Mouse (Mus musculus): ENCODE data around the gene Col5a3.

The Col5a3 gene

GRCm38 (mm10) chr9:20747682-20748081, 67.2 kb downstream of the Col5a3 start:
- DNase-seq (ENCODE audit: low spot score): no peak

- no peak for DNase-seq (ENCODE audit: low spot score)
Observed at GRCm38 (mm10) chr9:20746017-20746660, 68.7 kb downstream of the Col5a3 start, which contains the start of gene Olfm2. Gene Olfm2 (minus strand): TSS chr9:20746349.

- DNase-seq (ENCODE audit: low spot score): no peak
Observed at GRCm38 (mm10) chr9:20745129-20745966, 69.5 kb downstream of the Col5a3 start.

- DNase-seq (ENCODE audit: low spot score): no peak
Observed at GRCm38 (mm10) chr9:20743946-20744738, 70.7 kb downstream of the Col5a3 start.

DNA sequence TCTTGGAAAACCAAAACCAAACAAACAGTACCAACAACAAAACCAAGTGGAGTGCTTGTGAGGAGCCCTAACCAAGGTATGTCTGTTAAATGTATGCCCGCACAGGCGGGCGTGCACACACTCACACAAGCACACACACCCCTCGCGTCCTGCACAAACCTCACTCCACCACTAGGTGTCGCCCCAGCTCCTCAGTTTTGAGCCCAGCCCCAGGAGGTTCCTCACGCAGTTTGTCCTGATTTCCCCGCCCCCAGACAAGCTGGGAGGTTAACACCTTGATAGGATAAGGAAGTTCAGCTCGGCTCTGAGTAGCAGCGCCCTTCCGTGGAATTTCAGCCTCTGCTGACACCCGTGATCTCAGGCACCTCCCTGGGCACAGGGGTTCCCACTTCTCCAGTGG, 74.5 kb downstream of the Col5a3 start:
- peak; percentile 62 for DNase-seq (ENCODE audit: low spot score)

- DNase-seq (ENCODE audit: low spot score): no peak
Observed at GRCm38 (mm10) chr9:20738251-20738999, 76.4 kb downstream of the Col5a3 start.

- DNase-seq (ENCODE audit: low spot score): no peak
Observed at GRCm38 (mm10) chr9:20737227-20737626, 77.6 kb downstream of the Col5a3 start.

DNA sequence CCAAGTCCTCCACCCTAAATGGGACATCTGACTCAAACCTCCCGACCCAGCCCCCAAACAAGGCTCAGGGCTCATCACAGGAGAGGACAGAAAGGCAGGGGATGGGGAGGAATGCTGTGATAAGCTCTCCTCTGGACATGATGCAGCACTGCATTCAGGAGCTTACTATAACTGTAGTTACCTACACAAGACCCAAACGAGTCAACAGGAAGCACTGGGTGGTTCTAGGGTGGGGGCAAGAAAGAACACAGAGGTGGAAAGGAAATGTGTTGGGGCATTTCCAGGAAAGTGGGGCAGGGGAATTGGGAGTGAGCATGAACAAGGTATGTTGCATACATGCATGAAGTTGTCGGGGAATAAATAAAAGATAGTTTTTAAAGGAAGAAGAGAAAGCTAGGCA, 80.2 kb downstream of the Col5a3 start:
- no peak for DNase-seq (ENCODE audit: low spot score)

DNA sequence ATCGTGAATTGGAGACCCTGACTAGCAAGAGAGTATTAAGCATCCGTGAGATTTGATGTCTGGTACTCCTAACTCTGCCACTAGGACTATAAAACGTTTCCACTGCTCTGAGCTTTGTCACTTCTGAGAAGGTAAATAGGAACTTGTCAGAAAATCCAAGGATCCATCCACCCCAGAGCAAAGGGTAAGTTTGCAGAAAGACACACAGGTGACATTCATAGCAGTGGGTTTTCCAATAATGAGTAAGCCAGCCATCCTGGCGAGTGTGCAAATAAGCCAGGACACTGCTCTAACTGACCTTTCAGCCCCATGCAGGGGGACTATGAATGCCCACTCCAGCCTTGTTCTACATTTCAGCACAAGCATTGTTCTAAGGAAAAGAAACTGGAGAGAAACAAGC, 83.1 kb downstream of the Col5a3 start:
- DNase-seq (ENCODE audit: low spot score): no peak

- DNase-seq (ENCODE audit: low spot score): no peak
Observed at GRCm38 (mm10) chr9:20729451-20729850, 85.4 kb downstream of the Col5a3 start.

DNA sequence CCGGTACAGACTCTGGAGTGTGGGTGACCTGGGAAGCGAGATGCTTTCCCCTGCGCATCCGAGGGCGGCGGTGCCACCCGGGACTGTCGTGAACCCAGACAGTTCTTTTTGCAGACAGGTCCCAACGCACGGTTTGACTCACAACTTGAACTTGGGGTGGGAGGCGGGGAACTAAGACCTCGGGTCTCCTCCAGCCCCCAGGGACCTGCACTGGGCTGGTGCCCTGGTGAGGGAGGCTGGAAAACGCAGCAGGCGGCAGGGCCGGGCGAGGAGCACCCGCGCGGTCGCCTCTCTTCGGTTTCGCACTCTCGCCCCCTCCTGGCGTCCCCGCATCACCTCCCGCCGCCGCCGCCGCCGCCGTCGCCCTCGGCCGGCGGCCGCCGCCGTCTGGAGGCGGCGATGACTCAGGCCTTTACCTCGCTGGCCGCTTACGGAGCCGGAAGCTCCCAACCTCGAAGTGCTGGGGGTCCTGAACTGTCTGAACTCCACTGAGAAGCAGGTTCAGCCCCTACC, 87.2 kb downstream of the Col5a3 start:
- peak; percentile 27 for DNase-seq (ENCODE audit: low spot score)

DNA sequence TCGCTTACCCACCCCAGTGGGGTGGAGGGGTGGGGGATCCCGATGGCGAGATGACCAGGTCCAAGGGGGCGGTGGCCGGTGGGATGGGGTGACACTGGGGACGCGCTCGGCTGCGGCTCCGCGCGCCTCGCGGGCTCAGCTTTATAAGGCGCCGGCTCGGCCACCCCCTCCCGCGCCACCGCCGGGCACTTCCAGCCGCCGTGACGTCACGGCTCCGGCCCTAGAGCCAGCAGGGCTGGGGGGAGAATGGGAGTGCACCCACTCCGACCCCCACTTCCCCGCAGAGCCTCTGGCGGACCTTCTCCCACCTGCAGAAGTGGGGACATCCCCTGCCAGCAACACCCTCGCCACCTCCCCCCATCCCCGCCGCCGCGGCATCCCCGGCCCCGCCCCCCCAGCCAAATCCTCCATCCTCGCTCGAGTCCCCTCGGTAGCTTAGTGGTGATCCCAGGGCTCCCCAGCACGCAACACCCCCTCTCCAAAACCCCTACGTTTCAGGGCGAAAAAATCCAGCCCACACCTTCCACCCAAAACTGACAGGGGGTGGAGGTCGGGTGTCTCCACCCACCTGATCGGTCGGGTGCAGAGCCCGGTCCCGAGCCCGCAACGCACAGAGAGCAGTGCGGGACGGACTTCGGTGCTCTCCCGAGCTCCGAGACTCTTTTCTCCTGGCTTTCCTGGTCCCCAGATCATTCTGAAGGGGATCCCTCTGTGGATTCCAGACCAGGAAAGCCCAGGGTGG, 87.8 kb downstream of the Col5a3 start:
- DNase-seq (ENCODE audit: low spot score): no peak

GRCm38 (mm10) chr9:20726134-20726858, 88.6 kb downstream of the Col5a3 start:
- DNase-seq (ENCODE audit: low spot score): no peak

- DNase-seq (ENCODE audit: low spot score): no peak
Observed at GRCm38 (mm10) chr9:20721582-20721981, 93.3 kb downstream of the Col5a3 start.
